Mouse (Mus musculus) liver, embryonic 11.5 days (tissue): Measurements from ENCODE around the gene Tcf20. TPM values are rescaled to one million over a fixed set of nuclear protein-coding genes. Genes with fewer than 3 reads are reported as not detected.
"Not testable (repeated sequence)": the region's sequence is repeated elsewhere in the genome, so short reads cannot be mapped to it uniquely, and the experiment has no call there.

ENCODE experiments used
- ATAC-seq: fragments of 200-750 bp; cut with Nextera tagmentation; replicated peaks from 2 replicates; pipeline ENCODE4 v1.8.0; 2017; ENCODE audit warnings: moderate number of reproducible peaks, mild to moderate bottlenecking, moderate TSS enrichment, moderate library complexity; ENCODE audit not compliant: low FRiP score
- DNase-seq: peaks from one replicate; pipeline ENCODE4 v3.0.0-alpha.2; 2017; ENCODE audit warnings: low spot score
- H3K27ac ChIP-seq: fragments of 300-500 bp; sonication (generic); 2 replicates; pipeline ENCODE4 v1.5.1; 2014; ENCODE audit warnings: mild to moderate bottlenecking, low read depth, low read length, control low read depth
- H3K27me3 ChIP-seq: fragments of 300-500 bp; sonication (generic); replicated peaks from 2 replicates; pipeline ENCODE4 v1.6.1; 2014; ENCODE audit warnings: low read length, mixed read lengths; ENCODE audit not compliant: control insufficient read depth, insufficient read depth
- H3K36me3 ChIP-seq: fragments of 300-500 bp; sonication (generic); 2 replicates; pipeline ENCODE4 v1.6.1; 2014; ENCODE audit warnings: mild to moderate bottlenecking, low read length, moderate library complexity, mixed read lengths; ENCODE audit not compliant: control insufficient read depth, insufficient read depth
- H3K4me1 ChIP-seq: fragments of 300-500 bp; sonication (generic); replicated peaks from 2 replicates; pipeline ENCODE4 v1.6.1; 2014; ENCODE audit warnings: low read length, mixed read lengths; ENCODE audit not compliant: control insufficient read depth, insufficient read depth
- H3K4me2 ChIP-seq: fragments of 300-500 bp; sonication (generic); 2 replicates; pipeline ENCODE4 v1.6.1; 2014; ENCODE audit warnings: mild to moderate bottlenecking, control low read depth, moderate library complexity
- H3K4me3 ChIP-seq: fragments of 300-500 bp; sonication (generic); 2 replicates; pipeline ENCODE4 v1.5.1; 2014; ENCODE audit warnings: low read depth, low read length, control low read depth
- H3K9ac ChIP-seq: fragments of 300-500 bp; sonication (generic); 2 replicates; pipeline ENCODE4 v1.6.1; 2014; ENCODE audit warnings: low read depth, low read length, control low read depth
- H3K9me3 ChIP-seq: fragments of 300-500 bp; sonication (generic); 2 replicates; pipeline ENCODE4 v1.6.1; 2016; ENCODE audit warnings: low read length, inconsistent platforms, mixed read lengths; ENCODE audit not compliant: control insufficient read depth
- WGBS: fragments of 180-500 bp; shearing (Covaris S2); extraction: QIAGEN DNeasy Blood & Tissue Kit; methylation state at CpG from one replicate; pipeline ENCODE4 v1.1.7; 2014; 5-methylcytosine and 5-hydroxymethylcytosine counted together
- polyA plus RNA-seq: library from polyadenylated mRNA; unstranded; fragments of >200 nt; fragmentation: Nextera tagmentation; extraction: Ambion mirVana; gene quantifications from 2 replicates; pipeline ENCODE4 v1.2.1, GENCODE M21; 2014

Gene Tcf20
- polyA plus RNA-seq, 1 experiment from 2014 or later: 7.1 TPM

DNA sequence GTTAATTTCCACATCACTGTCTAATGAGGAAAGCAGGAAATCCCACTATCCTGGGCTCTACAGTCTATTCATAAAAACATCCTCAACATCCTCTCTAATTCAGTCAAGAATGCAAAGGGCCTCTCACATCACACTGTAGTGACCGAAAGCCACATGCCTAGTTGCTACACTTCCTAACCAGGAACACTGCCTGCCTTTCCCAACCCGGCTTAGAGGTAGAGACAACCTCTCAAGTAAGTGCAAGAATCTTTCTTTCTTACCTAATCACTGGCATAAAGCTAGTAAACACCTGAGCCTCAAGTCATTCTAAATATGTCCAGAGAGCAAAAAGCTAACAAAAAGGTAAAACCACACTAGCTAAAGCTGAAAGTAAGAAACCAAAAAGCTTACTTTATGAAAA, 110.8 kb downstream of the Tcf20 start:
- H3K27ac ChIP-seq: no peak overlapping the region
- ATAC-seq: no peak
- H3K27me3 ChIP-seq: no peaks in the 10 kb centered on the region
- no peak overlapping the region for H3K9ac ChIP-seq
- no peaks in the 10 kb centered on the region for H3K9me3 ChIP-seq
- H3K36me3 ChIP-seq: no peaks in the 10 kb centered on the region
- H3K4me2 ChIP-seq: no peak overlapping the region
- no peak overlapping the region for H3K4me3 ChIP-seq
- DNase-seq: no peak
- H3K4me1 ChIP-seq: no peaks in the 10 kb centered on the region
- WGBS: 75% methylated on average over 2 of the region's 2 CpGs

DNA sequence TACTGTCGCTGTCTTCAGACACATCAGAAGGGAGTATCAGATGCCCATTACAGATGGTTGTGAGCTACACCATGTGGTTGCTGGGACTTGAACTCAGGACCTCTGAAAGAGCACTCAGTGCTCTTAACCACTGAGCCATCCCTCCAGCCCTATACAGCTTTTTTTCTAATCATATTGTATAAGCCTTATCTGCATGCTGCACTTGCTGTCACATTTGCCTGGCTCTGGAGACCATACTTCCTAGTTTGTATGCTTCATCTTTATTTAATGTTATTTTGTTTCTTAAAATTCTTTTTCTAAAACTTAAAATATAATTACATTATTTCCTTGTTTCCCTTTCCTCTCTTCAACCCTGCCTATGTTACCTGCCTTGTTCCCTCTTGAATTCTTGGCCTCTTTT, 115.6 kb downstream of the Tcf20 start:
- no peak for DNase-seq
- Histone ChIP-seq H3K4me1 (no peaks in the 10 kb centered on the region), H3K4me3 (no peak overlapping the region), H3K4me2 (no peak overlapping the region), H3K9me3 (no peaks in the 10 kb centered on the region), H3K36me3 (no peaks in the 10 kb centered on the region), H3K27ac (no peak overlapping the region), H3K9ac (no peak overlapping the region), H3K27me3 (no peaks in the 10 kb centered on the region)
- 0 out of 2 replicates have a peak, but pooled peaks have one; percentile 41 for ATAC-seq
- whole genome bisulfite sequencing: 100% methylated on average over 1 of the region's 1 CpGs

DNA sequence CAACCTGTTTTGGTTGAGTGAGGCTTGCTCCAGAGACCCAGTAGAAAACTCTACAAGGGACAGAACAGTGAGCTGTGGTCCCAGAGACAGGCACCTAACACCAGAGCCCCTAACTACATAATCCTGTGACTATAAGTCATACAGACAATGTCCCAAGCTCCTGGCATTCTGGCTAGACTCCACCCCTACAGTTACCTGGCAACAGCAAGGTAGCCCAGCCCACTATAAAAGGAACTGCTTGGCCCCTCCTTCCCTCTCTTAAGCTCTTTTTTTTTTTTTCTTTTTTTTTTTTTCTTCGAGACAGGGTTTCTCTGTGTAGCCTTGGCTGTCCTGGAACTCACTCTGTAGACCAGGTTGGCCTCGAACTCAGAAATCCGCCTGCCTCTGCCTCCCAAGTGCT, 121.4 kb downstream of the Tcf20 start:
- not testable (repeated sequence) for H3K27me3 ChIP-seq, ATAC-seq
- 97% methylated on average over 3 of the region's 3 CpGs for WGBS

DNA sequence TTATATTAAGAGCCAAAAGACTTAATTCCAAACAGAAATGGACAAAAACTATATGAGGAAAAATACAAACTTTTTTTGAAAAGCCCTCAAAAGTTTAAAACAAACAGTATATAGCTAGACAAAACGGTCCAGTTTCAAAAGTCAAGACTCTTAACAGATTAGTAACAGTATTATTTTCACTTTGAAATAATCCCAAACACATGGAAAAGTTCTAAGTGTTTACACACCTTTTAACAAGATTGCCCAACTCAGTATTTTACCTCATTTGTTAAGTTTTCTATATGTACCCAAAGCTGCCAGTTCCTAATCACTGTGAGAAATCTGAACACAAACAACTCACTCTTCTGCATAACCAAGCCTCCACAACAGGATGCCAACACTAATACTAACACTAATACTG, 124.0 kb downstream of the Tcf20 start:
- H3K4me2 ChIP-seq: no peak overlapping the region
- DNase-seq: no peak
- H3K9ac ChIP-seq: no peak overlapping the region
- H3K27me3 ChIP-seq: no peaks in the 10 kb centered on the region
- 88% methylated on average over 1 of the region's 1 CpGs for WGBS
- H3K4me3 ChIP-seq: no peak overlapping the region
- no peaks in the 10 kb centered on the region for H3K9me3 ChIP-seq
- H3K36me3 ChIP-seq: peaks cover 2% of the 10 kb centered on the region; the same call in 1 of the 2 replicates
- no peak for ATAC-seq
- H3K4me1 ChIP-seq: 0 out of 2 replicates have a peak, but pooled peaks cover 3% of the 10 kb centered on the region
- H3K27ac ChIP-seq: no peak overlapping the region

More for the DNA sequence above, 121.4 kb downstream of the Tcf20 start:
- DNase-seq, H3K9me3 ChIP-seq, H3K4me2 ChIP-seq, H3K27ac ChIP-seq, H3K4me3 ChIP-seq, H3K9ac ChIP-seq, H3K4me1 ChIP-seq, H3K36me3 ChIP-seq: not testable (repeated sequence)

DNA sequence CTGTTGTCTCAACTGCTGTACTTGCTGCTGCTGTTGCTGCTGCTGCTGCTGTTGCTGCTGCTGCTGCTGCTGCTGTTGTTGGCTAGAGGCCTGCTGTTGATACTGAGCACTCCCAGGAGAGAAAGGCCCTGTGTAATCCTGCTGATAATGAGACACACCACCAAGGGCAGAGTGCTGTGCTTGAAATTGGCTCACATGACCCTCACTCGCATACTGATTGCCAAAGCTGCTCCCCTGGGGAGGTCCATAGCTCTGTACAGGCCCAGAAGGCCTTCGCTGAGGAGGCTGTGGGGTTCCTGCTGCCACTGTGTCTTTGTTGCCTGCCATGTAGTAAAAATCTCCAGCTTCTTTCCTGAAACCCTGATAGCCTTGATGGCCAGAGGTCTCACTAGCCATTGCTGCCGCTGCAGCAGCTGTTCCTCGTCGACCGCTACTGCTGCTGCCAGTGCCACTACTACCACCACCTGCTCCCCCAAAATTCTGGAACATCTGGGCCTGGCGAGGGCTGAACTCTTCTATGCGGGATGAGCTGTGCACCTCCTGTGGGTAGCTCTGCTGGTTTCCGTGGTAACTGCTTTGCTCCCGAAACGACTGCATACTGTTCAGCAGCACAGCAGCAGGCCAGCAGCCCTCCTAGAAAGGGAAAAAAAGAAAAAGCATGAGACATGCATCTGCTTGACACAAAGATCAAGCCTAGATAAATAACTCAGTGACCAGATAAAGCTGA, 130.9 kb downstream of the Tcf20 start:
- Histone ChIP-seq H3K27ac (no peak overlapping the region), H3K9ac (no peak overlapping the region), H3K4me1 (no peaks in the 10 kb centered on the region), H3K36me3 (peaks cover 33% of the 10 kb centered on the region), H3K4me3 (no peak overlapping the region), H3K9me3 (no peaks in the 10 kb centered on the region), H3K27me3 (no peaks in the 10 kb centered on the region), H3K4me2 (no peak overlapping the region)
- no peak for ATAC-seq
- no peak for DNase-seq
- 80% methylated on average over 11 of the region's 11 CpGs for WGBS

DNA sequence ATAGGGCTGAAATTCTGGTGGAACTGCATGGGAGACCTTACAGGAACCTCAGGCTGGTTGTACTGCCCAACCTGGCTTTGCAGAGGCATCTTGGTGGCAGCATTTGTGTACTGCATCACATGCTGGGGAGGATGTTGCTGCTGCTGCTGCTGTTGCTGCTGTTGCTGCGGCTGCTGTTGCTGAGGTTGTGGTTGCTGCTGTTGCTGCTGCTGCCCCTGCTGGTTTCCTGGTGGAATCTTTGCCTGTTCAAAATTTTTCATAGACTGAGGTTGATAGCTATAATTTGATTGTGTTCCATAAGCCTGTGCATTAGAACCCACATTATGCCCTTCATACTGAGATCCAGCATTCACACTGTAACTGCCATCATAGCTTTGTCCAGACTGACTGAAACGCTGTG, 131.6 kb downstream of the Tcf20 start:
- no peak overlapping the region for H3K4me3 ChIP-seq
- no peak overlapping the region for H3K9ac ChIP-seq
- peaks cover 33% of the 10 kb centered on the region for H3K36me3 ChIP-seq
- no peak overlapping the region for H3K27ac ChIP-seq
- no peak for ATAC-seq
- H3K27me3 ChIP-seq: no peaks in the 10 kb centered on the region
- H3K4me1 ChIP-seq: no peaks in the 10 kb centered on the region
- 79% methylated on average over 2 of the region's 2 CpGs for WGBS
- no peak for DNase-seq
- no peak overlapping the region for H3K4me2 ChIP-seq
- H3K9me3 ChIP-seq: no peaks in the 10 kb centered on the region

DNA sequence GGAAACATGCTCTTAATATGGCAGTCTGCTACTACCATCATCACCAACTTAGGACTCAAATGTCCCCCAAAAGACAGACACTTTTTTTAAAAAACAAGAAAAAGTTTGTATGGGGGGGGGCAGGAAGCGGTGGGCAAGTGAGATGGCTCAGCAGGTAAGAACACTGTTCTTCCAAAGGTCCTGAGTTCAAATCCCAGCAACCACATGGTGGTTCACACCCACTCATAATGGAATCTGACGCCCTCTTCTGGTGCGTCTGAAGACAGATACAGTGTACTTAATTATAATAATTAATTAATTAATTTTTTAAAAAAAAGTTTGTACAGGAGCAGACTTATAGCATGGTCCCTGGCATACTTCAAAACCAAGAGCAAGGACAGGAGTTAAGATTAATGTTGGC, 148.5 kb downstream of the Tcf20 start:
- 92% methylated on average over 3 of the region's 3 CpGs for WGBS

DNA sequence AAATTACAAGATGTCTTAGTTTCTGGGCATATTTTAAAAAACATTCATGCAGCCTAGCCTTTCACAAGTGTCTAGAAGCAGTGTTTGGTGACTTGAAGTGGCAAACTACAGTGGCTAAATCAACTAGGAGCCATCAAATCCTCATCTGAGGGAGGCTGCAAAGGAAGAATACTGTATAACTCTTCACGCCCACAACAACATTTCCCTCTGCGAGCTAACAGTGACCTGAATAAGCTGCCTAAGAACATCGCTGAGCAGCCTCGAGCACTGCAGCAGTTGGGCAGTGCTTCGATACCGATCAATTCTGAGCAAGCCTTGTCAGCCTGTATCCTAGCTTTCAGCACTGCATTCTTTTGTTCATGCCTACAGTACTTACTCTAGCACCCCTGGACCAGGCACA, 157.8 kb downstream of the Tcf20 start:
- Histone ChIP-seq H3K27ac (no peak overlapping the region), H3K4me3 (no peak overlapping the region), H3K36me3 (no peaks in the 10 kb centered on the region; the same call in 1 of the 2 replicates), H3K9ac (no peak overlapping the region), H3K9me3 (no peaks in the 10 kb centered on the region), H3K4me2 (no peak overlapping the region), H3K4me1 (no peaks in the 10 kb centered on the region), H3K27me3 (no peaks in the 10 kb centered on the region)
- no peak for DNase-seq
- 88% methylated on average over 6 of the region's 6 CpGs for WGBS
- no peak for ATAC-seq

More for the DNA sequence above, 148.5 kb downstream of the Tcf20 start:
- no peak for ATAC-seq
- Histone ChIP-seq H3K4me3 (no peak overlapping the region), H3K4me1 (no peaks in the 10 kb centered on the region), H3K27me3 (no peaks in the 10 kb centered on the region), H3K27ac (no peak overlapping the region), H3K9ac (no peak overlapping the region), H3K9me3 (no peaks in the 10 kb centered on the region), H3K4me2 (no peak overlapping the region), H3K36me3 (peaks cover 2% of the 10 kb centered on the region; the same call in 1 of the 2 replicates)
- no peak for DNase-seq

DNA sequence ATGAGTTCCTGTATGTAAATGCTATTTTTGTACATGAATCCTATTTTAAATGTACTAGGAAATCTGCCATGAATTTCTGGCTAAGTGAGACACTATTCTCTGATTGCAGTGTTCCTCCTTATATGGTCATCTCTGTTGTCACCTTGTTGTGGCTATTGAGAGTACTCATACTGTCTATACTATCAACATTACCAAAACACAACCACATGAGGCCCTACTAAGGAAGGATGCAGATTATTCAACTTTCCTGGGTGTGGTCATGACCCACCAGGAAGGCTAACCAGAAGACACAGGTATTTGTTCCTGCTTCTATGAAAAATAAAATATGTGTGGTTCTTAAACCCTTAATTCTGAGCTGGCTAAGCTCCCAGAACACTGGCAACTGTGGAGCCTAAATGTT, 161.8 kb downstream of the Tcf20 start:
- Histone ChIP-seq H3K4me2 (no peak overlapping the region), H3K4me3 (no peak overlapping the region), H3K27ac (no peak overlapping the region), H3K36me3 (peaks cover 2% of the 10 kb centered on the region; the same call in 1 of the 2 replicates), H3K9me3 (no peaks in the 10 kb centered on the region), H3K27me3 (no peaks in the 10 kb centered on the region), H3K4me1 (no peaks in the 10 kb centered on the region), H3K9ac (no peak overlapping the region)
- ATAC-seq (no peak), DNase-seq (no peak)
